Mouse (Mus musculus) G1E (cell line): ENCODE results near the gene Rps23. TPM values are rescaled to one million over a fixed set of nuclear protein-coding genes. Genes with fewer than 3 reads are reported as not detected.

Experiments used
- ATAC-seq: 2 replicates; pipeline ENCODE4 v1.8.0; 2016; ENCODE audit warnings: mild to moderate bottlenecking; ENCODE audit not compliant: insufficient number of reproducible peaks, poor library complexity, low FRiP score, severe bottlenecking; ENCODE audit errors: extremely low read depth
- DNase-seq: peaks from one replicate; pipeline ENCODE4 v3.0.0; 2012; ENCODE audit warnings: low spot score
- H3K27me3 ChIP-seq: 2 replicates; pipeline ENCODE4 v1.6.1; 2012; ENCODE audit warnings: mild to moderate bottlenecking, low read length, inconsistent platforms; ENCODE audit not compliant: insufficient read depth
- H3K36me3 ChIP-seq: replicated peaks from 2 replicates; pipeline ENCODE3; 2012; ENCODE audit warnings: mild to moderate bottlenecking, inconsistent platforms
- H3K4me1 ChIP-seq: 2 replicates; pipeline ENCODE4 v1.6.1; 2012; ENCODE audit warnings: low read depth, low read length, inconsistent platforms, mixed read lengths; ENCODE audit not compliant: insufficient read depth
- H3K4me3 ChIP-seq: 2 replicates; pipeline ENCODE4 v1.5.1; 2012; ENCODE audit warnings: low read depth, mild to moderate bottlenecking, inconsistent platforms, low read length, moderate library complexity, mixed read lengths
- H3K9me3 ChIP-seq: replicated peaks from 2 replicates; pipeline ENCODE4 v1.6.1; 2012; ENCODE audit warnings: inconsistent platforms
- CTCF ChIP-seq: IDR thresholded peaks from 2 replicates; pipeline ENCODE4 v1.5.1; 2012; ENCODE audit warnings: low read depth, low read length, inconsistent platforms, mixed read lengths
- GATA1 ChIP-seq: IDR thresholded peaks from 2 replicates; pipeline ENCODE4 v1.6.1; 2012; ENCODE audit warnings: borderline replicate concordance, low read length, inconsistent platforms, mixed read lengths
- GATA2 ChIP-seq: IDR thresholded peaks from 2 replicates; pipeline ENCODE4 v1.6.1; 2012; ENCODE audit warnings: low read depth, low read length, inconsistent platforms, borderline replicate concordance
- POLR2AphosphoS5 ChIP-seq: IDR thresholded peaks from 2 replicates; pipeline ENCODE4 v1.6.1; 2012; ENCODE audit warnings: low read depth, low read length, inconsistent platforms; ENCODE audit not compliant: insufficient replicate concordance
- TAL1 ChIP-seq: conservative IDR thresholded peaks from 2 replicates; pipeline ENCODE4 v1.6.1; 2012; ENCODE audit warnings: low read depth, low read length, inconsistent platforms, mixed read lengths
- polyA plus RNA-seq: library from polyadenylated mRNA; stranded (reverse); fragments of >175 nt; gene quantifications from 2 replicates; pipeline ENCODE4 v1.2.3, GENCODE M21; 2012
- total RNA-seq, 2 experiments: library from RNA; stranded (forward) in 1 of 2; stranded (reverse) in 1 of 2; fragments of 200-1000 nt in 1 of 2; fragments of >200 nt in 1 of 2; fragmentation: Nextera tagmentation in 1 of 2; gene quantifications; 2 replicates each; pipeline ENCODE4 v1.2.3; 2014 to 2017

Rps23 gene
- total and polyA plus RNA-seq, 3 experiments, result 1,212 to 1,781 (median 1,261) TPM

- peaks cover 7% of the 10 kb centered on the region for H3K27me3 ChIP-seq
- H3K36me3 ChIP-seq, result no peaks in the 10 kb centered on the region
- DNase-seq (no peak), ATAC-seq (no peak)
- no peak for TF ChIP-seq GATA1
- no peak for TF ChIP-seq GATA2
- no peaks in the 10 kb centered on the region for H3K4me1 ChIP-seq
- H3K4me3 ChIP-seq, result no peak overlapping the region
- H3K9me3 ChIP-seq, result no peaks in the 10 kb centered on the region
These were observed 26.7 kb upstream of the Rps23 start for GRCm38 (mm10) chr13:90896098-90896497.

- no peak overlapping the region for H3K4me3 ChIP-seq
- H3K4me1 ChIP-seq, result no peaks in the 10 kb centered on the region
- no peaks in the 10 kb centered on the region for H3K36me3 ChIP-seq
- H3K9me3 ChIP-seq, result no peaks in the 10 kb centered on the region
- TF ChIP-seq POLR2AphosphoS5 (no peak), CTCF (no peak), GATA2 (no peak), GATA1 (no peak), TAL1 (no peak)
- H3K27me3 ChIP-seq, result peaks cover 7% of the 10 kb centered on the region
- no peak for ATAC-seq
- no peak for DNase-seq
These were observed 25.9 kb upstream of the Rps23 start for GRCm38 (mm10) chr13:90896821-90897220.

- H3K4me3 ChIP-seq, result no peak within 1 kb of the TSS
- TF ChIP-seq TAL1, result no peak
- peaks cover 40% of the 10 kb centered on the region for H3K27me3 ChIP-seq
- H3K4me1 ChIP-seq, result no peaks in the 10 kb centered on the region; the same call in 1 of the 2 replicates
- no peak for DNase-seq
- no peaks in the 10 kb centered on the region for H3K36me3 ChIP-seq
- no peaks in the 10 kb centered on the region for H3K9me3 ChIP-seq
- ATAC-seq, result no peak
These were observed 17.6 kb upstream of the Rps23 start, which contains the start of gene Atp6ap1l for GRCm38 (mm10) chr13:90905176-90905575. Gene Atp6ap1l, minus strand, starts transcription at chr13:90905355.

DNA sequence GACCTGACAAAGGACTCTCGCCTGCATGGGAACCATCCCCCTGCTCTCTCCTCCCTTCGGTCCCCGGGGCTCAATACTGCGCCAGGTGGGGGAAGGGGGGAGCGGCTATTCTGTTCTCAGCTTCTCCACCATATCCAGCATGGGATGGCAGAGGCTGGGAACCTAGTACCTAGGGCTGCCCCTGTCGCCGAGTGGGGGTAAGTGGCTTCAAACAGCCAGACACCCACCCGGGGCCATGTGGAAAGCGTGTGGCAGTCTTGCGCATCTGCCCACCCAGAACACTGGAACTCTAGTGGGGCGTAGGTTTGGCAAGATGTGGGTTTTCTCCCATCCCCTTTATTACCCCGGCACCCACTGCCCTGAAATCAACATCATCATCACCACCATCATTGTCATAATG is 15.4 kb upstream of the Rps23 start:
- no peak for TF ChIP-seq GATA1
- TF ChIP-seq POLR2AphosphoS5, result no peak
- TF ChIP-seq GATA2, result no peak
- no peak for TF ChIP-seq CTCF
- TF ChIP-seq TAL1, result no peak

DNA sequence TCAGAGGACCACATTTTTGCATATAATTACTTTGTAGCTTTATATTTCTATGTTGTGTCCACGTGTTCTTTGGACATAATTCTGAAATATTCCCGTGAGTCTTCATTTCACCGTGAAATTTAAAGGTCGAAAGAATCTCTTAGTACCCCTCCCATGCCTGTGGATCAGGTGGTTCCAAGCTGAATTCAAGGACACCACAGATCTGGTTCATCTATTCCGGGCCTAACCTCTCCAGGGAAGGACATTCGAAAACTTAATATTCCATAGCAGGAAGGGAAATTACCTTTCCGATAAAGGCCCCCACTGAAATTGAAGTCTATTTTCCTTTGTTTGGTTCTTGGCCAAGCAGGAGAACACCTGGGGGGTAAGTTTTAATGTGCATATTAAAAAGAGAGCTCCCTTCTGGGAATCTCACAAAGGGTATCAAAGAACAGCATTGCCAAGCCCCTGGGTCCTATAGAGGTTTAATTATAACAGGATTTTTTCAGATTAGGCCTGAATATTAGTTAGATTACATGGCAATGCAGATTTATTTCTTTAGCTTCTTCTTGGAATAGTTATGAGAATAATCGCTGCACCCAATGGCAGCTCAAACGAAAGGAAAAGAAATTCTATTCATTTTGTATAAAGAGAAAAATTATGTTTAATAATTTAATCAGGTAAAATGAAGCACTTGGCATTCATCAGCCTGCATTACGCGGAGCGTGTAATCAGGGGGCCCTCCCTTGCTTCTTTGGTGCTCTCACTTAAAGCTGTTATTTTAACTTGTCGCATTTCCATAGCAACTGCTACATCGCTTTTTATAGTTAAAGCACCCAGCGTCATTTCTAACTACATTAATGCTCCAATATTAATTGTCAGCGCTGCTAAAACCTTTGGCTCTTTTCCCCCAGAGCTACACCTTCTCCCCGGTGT is 9.7 kb upstream of the Rps23 start:
- H3K4me1 ChIP-seq, result no peaks in the 10 kb centered on the region; the same call in 1 of the 2 replicates
- H3K36me3 ChIP-seq, result no peaks in the 10 kb centered on the region
- no peaks in the 10 kb centered on the region for H3K9me3 ChIP-seq
- DNase-seq (no peak), ATAC-seq (no peak)
- H3K27me3 ChIP-seq, result peaks cover 19% of the 10 kb centered on the region
- H3K4me3 ChIP-seq, result no peak overlapping the region
- TF ChIP-seq GATA2 (no peak), POLR2AphosphoS5 (no peak), TAL1 (no peak), CTCF (no peak), GATA1 (no peak)

More for the DNA sequence above, 15.4 kb upstream of the Rps23 start:
- ATAC-seq, result no peak
- no peaks in the 10 kb centered on the region for H3K9me3 ChIP-seq
- DNase-seq, result no peak
- peaks cover 41% of the 10 kb centered on the region for H3K27me3 ChIP-seq
- no peak overlapping the region for H3K4me3 ChIP-seq
- no peaks in the 10 kb centered on the region for H3K36me3 ChIP-seq
- no peaks in the 10 kb centered on the region; the same call in 1 of the 2 replicates for H3K4me1 ChIP-seq

DNA sequence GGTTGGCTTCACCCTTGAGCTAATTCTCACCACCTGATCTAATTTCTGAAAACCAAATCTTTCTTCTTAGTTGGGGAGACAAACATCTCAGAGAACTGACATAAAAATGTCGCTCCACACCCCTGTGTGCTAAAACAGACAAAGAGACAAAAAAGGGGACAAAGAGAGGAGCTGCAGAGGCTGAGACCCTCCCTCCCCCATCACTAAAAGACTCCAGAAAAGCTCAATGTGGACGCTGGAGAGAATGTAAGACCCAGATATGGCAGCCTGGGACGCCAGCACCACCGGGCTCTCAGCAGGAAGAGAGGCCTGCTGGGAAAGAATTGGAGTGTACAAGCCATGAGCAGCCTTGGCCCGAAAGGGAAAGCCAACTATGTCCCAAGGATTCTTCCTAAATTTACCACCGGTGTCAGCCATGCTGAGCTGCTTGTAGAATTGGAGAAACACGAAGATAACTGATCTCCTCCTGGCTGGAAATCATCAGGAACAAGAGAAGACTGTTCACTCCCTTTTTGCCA is 9.0 kb upstream of the Rps23 start:
- Histone ChIP-seq H3K36me3 (no peaks in the 10 kb centered on the region), H3K4me3 (no peak overlapping the region), H3K4me1 (no peaks in the 10 kb centered on the region; the same call in 1 of the 2 replicates), H3K27me3 (peaks cover 19% of the 10 kb centered on the region), H3K9me3 (no peaks in the 10 kb centered on the region)
- no peak for TF ChIP-seq TAL1
- no peak for TF ChIP-seq GATA2
- no peak for TF ChIP-seq POLR2AphosphoS5
- TF ChIP-seq GATA1, result no peak
- no peak for TF ChIP-seq CTCF
- no peak for DNase-seq
- ATAC-seq, result no peak
